Mouse (Mus musculus): Measurements from ENCODE around the gene Asic2. TPM values are rescaled to one million over a fixed set of nuclear protein-coding genes. Genes with fewer than 3 reads are reported as not detected.

Gene Asic2
- polyA plus RNA-seq, 1 experiment from 2014 or later = 7.7 TPM

- Histone ChIP-seq H3K4me2 (0 out of 2 replicates have a peak overlapping the region, but pooled peaks have one; percentile 8), H3K36me3 (no peaks in the 10 kb centered on the region), H3K4me3 (no peak overlapping the region), H3K27ac (peak overlapping the region; percentile 58), H3K4me1 (replicated peaks) (peaks cover 38% of the 10 kb centered on the region), H3K9ac (no peak overlapping the region), H3K9me3 (no peaks in the 10 kb centered on the region), H3K27me3 (peaks cover 6% of the 10 kb centered on the region; the same call in 1 of the 2 replicates)
- 0 out of 2 replicates have a peak, but pooled peaks have one; percentile 49 for ATAC-seq (ENCODE audit: low FRiP score)
- WGBS = 36% methylated on average over 14 of the region's 14 CpGs
Measured at GRCm38 (mm10) chr11:81518001-81518955, 450.0 kb downstream of the Asic2 start.

GRCm38 (mm10) chr11:81515754-81516153, 452.5 kb downstream of the Asic2 start:
- Histone ChIP-seq H3K27ac (no peak overlapping the region), H3K4me2 (no peak overlapping the region), H3K9ac (no peak overlapping the region), H3K4me3 (no peak overlapping the region), H3K27me3 (peaks cover 10% of the 10 kb centered on the region; the same call in 1 of the 2 replicates), H3K9me3 (no peaks in the 10 kb centered on the region), H3K4me1 (replicated peaks) (peaks cover 28% of the 10 kb centered on the region), H3K36me3 (no peaks in the 10 kb centered on the region)
- 71% methylated on average over 3 of the region's 3 CpGs for WGBS
- no peak for ATAC-seq (ENCODE audit: low FRiP score)

- 0 out of 2 replicates have a peak, but pooled peaks have one; percentile 54 for ATAC-seq (ENCODE audit: low FRiP score)
- 55% methylated on average over 10 of the region's 10 CpGs for WGBS
Measured at GRCm38 (mm10) chr11:81512434-81512833, 455.8 kb downstream of the Asic2 start.

GRCm38 (mm10) chr11:81511401-81511800, 456.9 kb downstream of the Asic2 start:
- no peak overlapping the region for H3K4me3 ChIP-seq
- H3K36me3 ChIP-seq = no peaks in the 10 kb centered on the region
- H3K27ac ChIP-seq = no peak overlapping the region
- peaks cover 10% of the 10 kb centered on the region; the same call in 1 of the 2 replicates for H3K27me3 ChIP-seq
- peaks cover 21% of the 10 kb centered on the region for H3K4me1 ChIP-seq (replicated peaks)
- H3K4me2 ChIP-seq = no peak overlapping the region
- WGBS = 63% methylated on average over 4 of the region's 4 CpGs
- no peak overlapping the region for H3K9ac ChIP-seq
- ATAC-seq (ENCODE audit: low FRiP score) = no peak
- H3K9me3 ChIP-seq = no peaks in the 10 kb centered on the region

More at GRCm38 (mm10) chr11:81512434-81512833, 455.8 kb downstream of the Asic2 start:
- H3K36me3 ChIP-seq = no peaks in the 10 kb centered on the region
- peaks cover 22% of the 10 kb centered on the region for H3K4me1 ChIP-seq (replicated peaks)
- no peak overlapping the region for H3K9ac ChIP-seq
- H3K9me3 ChIP-seq = no peaks in the 10 kb centered on the region
- H3K4me2 ChIP-seq = no peak overlapping the region
- no peak overlapping the region for H3K4me3 ChIP-seq
- peaks cover 10% of the 10 kb centered on the region; the same call in 1 of the 2 replicates for H3K27me3 ChIP-seq
- H3K27ac ChIP-seq = no peak overlapping the region

GRCm38 (mm10) chr11:81508385-81509233, 459.6 kb downstream of the Asic2 start:
- no peak for ATAC-seq (ENCODE audit: low FRiP score)
- Histone ChIP-seq H3K27me3 (0 out of 2 replicates have a peak, but pooled peaks cover 5% of the 10 kb centered on the region), H3K4me3 (no peak overlapping the region), H3K27ac (peak overlapping the region; percentile 50; the same call in 1 of the 2 replicates), H3K9me3 (no peaks in the 10 kb centered on the region), H3K4me2 (no peak overlapping the region), H3K9ac (no peak overlapping the region), H3K4me1 (replicated peaks) (peaks cover 18% of the 10 kb centered on the region), H3K36me3 (no peaks in the 10 kb centered on the region)
- 56% methylated on average over 8 of the region's 8 CpGs for WGBS

- 88% methylated on average over 8 of the region's 8 CpGs for WGBS
- H3K4me1 ChIP-seq (replicated peaks) = peaks cover 40% of the 10 kb centered on the region
- no peaks in the 10 kb centered on the region for H3K9me3 ChIP-seq
- no peak overlapping the region for H3K9ac ChIP-seq
- H3K27ac ChIP-seq = no peak overlapping the region
- H3K36me3 ChIP-seq = no peaks in the 10 kb centered on the region
- H3K4me2 ChIP-seq = no peak overlapping the region
- 0 out of 2 replicates have a peak, but pooled peaks cover 1% of the 10 kb centered on the region for H3K27me3 ChIP-seq
- ATAC-seq (ENCODE audit: low FRiP score) = no peak
- no peak overlapping the region for H3K4me3 ChIP-seq
Measured at GRCm38 (mm10) chr11:81504791-81505430, 463.3 kb downstream of the Asic2 start.

- 11% methylated on average over 14 of the region's 14 CpGs for WGBS
- Histone ChIP-seq H3K4me1 (replicated peaks) (peaks cover 59% of the 10 kb centered on the region), H3K27ac (peak overlapping the region; percentile 52)
Measured at GRCm38 (mm10) chr11:81501473-81502246, 466.6 kb downstream of the Asic2 start.

GRCm38 (mm10) chr11:81498990-81499389, 469.3 kb downstream of the Asic2 start:
- peaks cover 62% of the 10 kb centered on the region for H3K4me1 ChIP-seq (replicated peaks)
- no peak overlapping the region for H3K4me2 ChIP-seq
- no peaks in the 10 kb centered on the region for H3K36me3 ChIP-seq
- H3K27me3 ChIP-seq = 0 out of 2 replicates have a peak, but pooled peaks cover 9% of the 10 kb centered on the region
- H3K9ac ChIP-seq = no peak overlapping the region
- ATAC-seq (ENCODE audit: low FRiP score) = no peak
- 33% methylated on average over 1 of the region's 1 CpGs for WGBS
- no peak overlapping the region for H3K4me3 ChIP-seq
- no peak overlapping the region for H3K27ac ChIP-seq
- no peaks in the 10 kb centered on the region for H3K9me3 ChIP-seq

More at GRCm38 (mm10) chr11:81501473-81502246, 466.6 kb downstream of the Asic2 start:
- H3K4me2 ChIP-seq = no peak overlapping the region
- 0 out of 2 replicates have a peak, but pooled peaks cover 9% of the 10 kb centered on the region for H3K27me3 ChIP-seq
- H3K9me3 ChIP-seq = no peaks in the 10 kb centered on the region
- ATAC-seq (ENCODE audit: low FRiP score) = no peak
- no peaks in the 10 kb centered on the region for H3K36me3 ChIP-seq
- no peak overlapping the region for H3K4me3 ChIP-seq
- no peak overlapping the region for H3K9ac ChIP-seq

- H3K9ac ChIP-seq = no peak overlapping the region
- no peaks in the 10 kb centered on the region for H3K36me3 ChIP-seq
- no peak overlapping the region for H3K4me2 ChIP-seq
- H3K4me1 ChIP-seq (replicated peaks) = peaks cover 60% of the 10 kb centered on the region
- 0 out of 2 replicates have a peak, but pooled peaks cover 9% of the 10 kb centered on the region for H3K27me3 ChIP-seq
- no peak for ATAC-seq (ENCODE audit: low FRiP score)
- H3K4me3 ChIP-seq = no peak overlapping the region
- 54% methylated on average over 9 of the region's 9 CpGs for WGBS
- H3K9me3 ChIP-seq = no peaks in the 10 kb centered on the region
- peak overlapping the region; percentile 30; the same call in 1 of the 2 replicates for H3K27ac ChIP-seq
Measured at GRCm38 (mm10) chr11:81497652-81498391, 470.4 kb downstream of the Asic2 start.

- Histone ChIP-seq H3K27ac (no peak overlapping the region), H3K9ac (no peak overlapping the region), H3K27me3 (0 out of 2 replicates have a peak, but pooled peaks cover 9% of the 10 kb centered on the region), H3K4me3 (no peak overlapping the region), H3K9me3 (no peaks in the 10 kb centered on the region), H3K4me2 (no peak overlapping the region), H3K36me3 (no peaks in the 10 kb centered on the region), H3K4me1 (replicated peaks) (peaks cover 49% of the 10 kb centered on the region)
- no peak for ATAC-seq (ENCODE audit: low FRiP score)
- 47% methylated on average over 1 of the region's 1 CpGs for WGBS
Measured at GRCm38 (mm10) chr11:81496446-81496845, 471.8 kb downstream of the Asic2 start.
